Mouse (Mus musculus) ES-E14 (cell line): Measurements from ENCODE around the gene Cd302. TPM values are rescaled to one million over a fixed set of nuclear protein-coding genes. Genes with fewer than 3 reads are reported as not detected.
A peak's percentile ranks its signal among the peaks of the same experiment; 100 is the strongest.

Experiments
- DNase-seq: peaks from one replicate; pipeline ENCODE4 v3.0.0-alpha.2; 2013; ENCODE audit warnings: low read depth, low spot score
- H3K27ac ChIP-seq: 2 replicates; pipeline ENCODE4 v1.5.1; 2012; ENCODE audit warnings: low read depth, mild to moderate bottlenecking, low read length, moderate library complexity, mixed read lengths; ENCODE audit not compliant: poor library complexity, insufficient read depth, severe bottlenecking
- H3K36me3 ChIP-seq: 2 replicates; pipeline ENCODE4 v1.6.1; 2012; ENCODE audit warnings: mild to moderate bottlenecking, low read length, moderate library complexity, mixed read lengths; ENCODE audit not compliant: control insufficient read depth, poor library complexity, insufficient read depth, severe bottlenecking
- H3K4me1 ChIP-seq, 2 experiments: fragments of 150-350 bp in 1 of 2; sonication (generic) in 1 of 2; 2 replicates each; pipeline ENCODE4 v1.6.1; 2012; ENCODE audit warnings: low read length in 2 of 2, mild to moderate bottlenecking in 1 of 2, mixed read lengths in 1 of 2; ENCODE audit not compliant: control insufficient read depth in 2 of 2, insufficient read depth in 2 of 2, poor library complexity in 1 of 2
- H3K4me3 ChIP-seq, 2 experiments: fragments of 150-350 bp in 1 of 2; sonication (generic) in 1 of 2; 2 replicates each; pipeline ENCODE4 v1.5.1; 2012; ENCODE audit warnings: low read length in 2 of 2, low read depth in 1 of 2, mild to moderate bottlenecking in 1 of 2, mixed read lengths in 1 of 2; ENCODE audit not compliant: insufficient read depth in 1 of 2, poor library complexity in 1 of 2, severe bottlenecking in 1 of 2
- H3K9ac ChIP-seq: 2 replicates; pipeline ENCODE4 v1.6.1; 2012; ENCODE audit warnings: low read depth, mild to moderate bottlenecking, low read length, mixed read lengths; ENCODE audit not compliant: poor library complexity, insufficient read depth, severe bottlenecking
- H3K9me3 ChIP-seq: fragments of 150-350 bp; sonication (generic); 2 replicates; pipeline ENCODE4 v1.6.1; 2012; ENCODE audit warnings: low read depth, mild to moderate bottlenecking, low read length; ENCODE audit not compliant: control insufficient read depth, insufficient read depth
- CHD2 ChIP-seq: IDR thresholded peaks from 2 replicates; pipeline ENCODE4 v1.6.1; 2014; ENCODE audit warnings: mild to moderate bottlenecking, low read depth, low read length, inconsistent platforms
- HCFC1 ChIP-seq: IDR thresholded peaks from 2 replicates; pipeline ENCODE4 v1.6.1; 2012; ENCODE audit warnings: low read length, inconsistent platforms, borderline replicate concordance; ENCODE audit not compliant: insufficient read depth
- MAFK ChIP-seq: IDR thresholded peaks from 2 replicates; pipeline ENCODE4 v1.6.1; 2014; ENCODE audit warnings: mild to moderate bottlenecking, low read depth, low read length, inconsistent platforms; ENCODE audit not compliant: insufficient read depth
- ZC3H11A ChIP-seq: IDR thresholded peaks from 2 replicates; pipeline ENCODE4 v1.6.1; 2012; ENCODE audit warnings: low read depth, mild to moderate bottlenecking, inconsistent platforms, low read length, borderline replicate concordance
- ZNF384 ChIP-seq: IDR thresholded peaks from 2 replicates; pipeline ENCODE4 v1.6.1; 2012; ENCODE audit warnings: low read depth, low read length, inconsistent platforms
- in situ Hi-C, 2 experiments: fragments of 600-800 bp; cut with MboI; formaldehyde crosslinking; loops; one replicate each; pipeline ENCODE4 v1.15.1; 2025; ENCODE audit warnings: low sequenced_read_pairs in 2 of 2, inconsistent platforms in 1 of 2; ENCODE audit not compliant: unreplicated experiment in 2 of 2
- total RNA-seq: library from RNA; depleted of rRNA; stranded (reverse); fragments of 300-350 nt; gene quantifications from 2 replicates; pipeline ENCODE4 v1.2.3, GENCODE M21; 2012

Cd302 gene
- total RNA-seq, 1 experiment, result 2.5 TPM

- no peak for TF ChIP-seq MAFK
- no peak for TF ChIP-seq ZNF384
- no peak for TF ChIP-seq CHD2
- no peak for TF ChIP-seq ZC3H11A
- TF ChIP-seq HCFC1, result no peak
- Histone ChIP-seq H3K9ac (no peak overlapping the region), H3K4me3 (no peak overlapping the region), H3K27ac (no peak overlapping the region), H3K4me1 (peaks cover 8 to 12% of the 10 kb centered on the region in 2 experiments), H3K36me3 (peaks cover 3% of the 10 kb centered on the region; the same call in 1 of the 2 replicates), H3K9me3 (no peaks in the 10 kb centered on the region)
- in situ Hi-C loops, result loop anchor here in 1 of 2 experiments (10.0 kb wide), 1 partner anchor 168 kb away; no protein-coding TSS in a partner anchor
- DNase-seq, result no peak
These were observed 71.8 kb downstream of the Cd302 start for GRCm38 (mm10) chr2:60212488-60212887.

GRCm38 (mm10) chr2:60210821-60211220, 73.5 kb downstream of the Cd302 start:
- in situ Hi-C loops, result loop anchor here in 1 of 2 experiments (10.0 kb wide), 1 partner anchor 166 kb away; no protein-coding TSS in a partner anchor
- no peak overlapping the region for H3K27ac ChIP-seq

DNA sequence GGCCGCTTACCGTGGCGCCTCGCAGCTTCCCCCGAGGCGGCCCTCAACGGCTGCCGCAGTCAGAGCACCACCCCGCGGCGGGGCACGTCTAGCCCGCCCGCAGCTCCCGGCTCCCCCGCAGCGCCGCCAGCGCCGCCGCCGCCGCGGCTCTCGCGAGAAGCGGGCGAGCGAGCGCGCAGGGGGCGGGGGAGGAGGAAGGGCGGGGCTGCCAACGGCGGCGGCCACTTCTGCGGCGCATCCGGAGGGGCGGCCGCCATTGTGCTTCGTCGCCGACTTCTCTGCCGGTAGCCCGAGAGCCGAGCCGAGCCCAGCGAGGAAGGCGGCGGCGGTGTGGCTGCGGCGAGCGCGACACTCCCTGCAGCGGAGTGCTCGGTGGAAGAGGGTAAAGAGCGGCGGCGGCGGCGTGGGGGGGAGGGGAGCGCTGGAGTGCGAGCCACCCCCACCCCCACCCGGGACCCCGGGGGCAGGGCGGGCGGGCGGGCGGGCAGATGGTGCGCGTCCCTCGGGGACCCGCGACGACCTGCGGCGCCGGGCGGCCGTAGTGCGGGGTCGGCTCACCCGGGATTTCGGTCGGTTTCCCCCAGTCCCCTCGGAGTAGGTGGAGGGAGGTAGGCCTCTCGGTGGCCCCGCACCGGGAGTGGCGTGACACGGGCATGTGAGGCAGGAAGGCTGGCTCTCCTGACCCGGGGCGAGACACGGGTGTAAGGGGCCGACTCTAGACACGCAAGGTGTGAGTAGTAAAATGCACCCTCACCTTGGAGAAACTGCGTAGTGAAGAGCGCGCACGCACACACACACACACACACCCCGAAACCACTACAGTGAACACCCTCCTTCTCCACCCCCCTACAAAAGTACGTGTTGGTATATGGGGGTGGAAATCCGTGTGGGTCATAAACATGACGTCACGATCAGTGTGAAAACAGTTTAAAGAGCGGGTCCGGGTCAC, 74.3 kb downstream of the Cd302 start, which contains the start of the genes Baz2b and March7:
TSS of gene Baz2b (minus strand) at position 137 of the 949 bp plus-strand sequence.
TSS of gene March7 (plus strand) at position 185 of the 949 bp plus-strand sequence.
- in situ Hi-C loops, result loop anchor here in 1 of 2 experiments (10.0 kb wide), 1 partner anchor 165 kb away; no protein-coding TSS in a partner anchor
- H3K9me3 ChIP-seq, result no peaks in the 10 kb centered on the region
- TF ChIP-seq HCFC1 (0 out of 2 replicates have a peak, but pooled peaks have one; percentile 50), MAFK (no peak), CHD2 (peak; percentile 92)
- H3K4me3 ChIP-seq, result peak within 1 kb of the TSS; percentile 97 to 99
- peak within 1 kb of the TSS; percentile 99 for H3K9ac ChIP-seq
- peak within 1 kb of the TSS; percentile 92 for H3K27ac ChIP-seq
- peaks cover 7 to 8% of the 10 kb centered on the region in 2 experiments for H3K4me1 ChIP-seq
- H3K36me3 ChIP-seq, result peaks cover 4% of the 10 kb centered on the region; the same call in 1 of the 2 replicates
- DNase-seq, result peak; percentile 66

More at GRCm38 (mm10) chr2:60210821-60211220, 73.5 kb downstream of the Cd302 start:
- Histone ChIP-seq H3K4me3 (peak overlapping the region; percentile 85 to 99), H3K36me3 (peaks cover 4% of the 10 kb centered on the region; the same call in 1 of the 2 replicates), H3K9me3 (no peaks in the 10 kb centered on the region), H3K9ac (peak overlapping the region; percentile 59; the same call in 1 of the 2 replicates), H3K4me1 (peaks cover 8 to 10% of the 10 kb centered on the region in 2 experiments)
- no peak for TF ChIP-seq ZNF384
- no peak for TF ChIP-seq CHD2
- no peak for TF ChIP-seq MAFK
- TF ChIP-seq HCFC1, result no peak
- TF ChIP-seq ZC3H11A, result no peak
- DNase-seq, result no peak

GRCm38 (mm10) chr2:60209122-60209611, 75.1 kb downstream of the Cd302 start:
- Histone ChIP-seq H3K36me3 (peaks cover 4% of the 10 kb centered on the region; the same call in 1 of the 2 replicates), H3K9ac (peak overlapping the region; percentile 99), H3K9me3 (no peaks in the 10 kb centered on the region), H3K27ac (peak overlapping the region; percentile 36), H3K4me3 (peak overlapping the region; percentile 97 to 99), H3K4me1 (peaks cover 7 to 8% of the 10 kb centered on the region in 2 experiments)
- TF ChIP-seq ZNF384 (0 out of 2 replicates have a peak, but pooled peaks have one; percentile 29), HCFC1 (no peak), MAFK (no peak)
- in situ Hi-C loops, result no loop called here
- no peak for DNase-seq
